Mouse (Mus musculus): Measurements from ENCODE around the gene Ccdc159.

The Ccdc159 gene

DNA sequence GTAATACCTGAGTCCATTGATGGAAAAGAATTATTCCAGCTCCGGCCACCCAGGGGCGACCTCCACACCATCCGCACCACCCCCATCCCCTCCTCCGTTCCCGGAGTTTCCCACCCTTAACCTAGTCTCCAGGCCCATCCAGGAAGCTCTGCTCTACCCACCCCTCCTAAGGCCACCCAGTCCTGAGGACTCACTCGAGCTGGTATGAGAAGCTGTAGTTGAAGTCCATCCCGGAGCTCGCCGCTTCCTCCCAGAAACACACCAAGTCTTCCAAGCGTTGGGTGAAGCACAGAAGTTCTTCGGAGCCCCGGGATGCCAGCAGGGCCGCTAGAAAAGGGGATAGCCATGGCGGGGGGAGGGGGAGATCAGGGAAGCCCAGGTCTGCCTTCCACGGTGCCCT lies 34.7 kb downstream of the Ccdc159 start:
- no peak for DNase-seq

DNA sequence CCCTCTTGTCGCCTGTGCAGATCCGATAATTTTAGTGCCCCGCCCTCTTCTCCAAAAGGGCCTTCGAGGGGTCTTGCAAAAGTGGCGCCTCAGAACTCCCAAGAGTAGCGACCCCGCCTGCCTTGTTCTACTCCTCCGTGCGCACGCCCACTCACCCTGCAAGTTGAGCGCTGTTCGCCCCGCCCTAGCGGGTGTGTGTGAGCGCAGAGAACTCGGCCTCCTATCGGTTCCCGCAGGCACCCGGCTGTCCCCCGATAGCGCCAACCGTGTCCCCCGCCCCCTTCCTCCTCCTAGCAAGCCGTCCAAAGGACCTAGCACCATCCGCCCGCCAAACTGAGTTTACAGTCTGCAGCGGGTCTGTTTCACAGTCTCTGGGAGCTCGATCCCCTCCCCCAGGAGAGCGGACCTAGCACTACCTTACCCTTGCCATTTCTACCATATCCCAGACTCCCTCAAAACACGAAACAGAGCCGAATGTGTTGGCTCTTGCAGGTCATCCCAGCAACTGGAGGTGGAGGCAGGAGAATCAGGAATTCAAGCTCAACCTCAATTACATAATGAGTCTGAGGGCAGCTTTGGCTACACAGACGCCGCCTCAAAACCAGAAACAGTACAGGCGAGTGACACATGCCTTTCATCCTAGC lies 35.3 kb downstream of the Ccdc159 start:
- DNase-seq: peak; percentile 56

DNA sequence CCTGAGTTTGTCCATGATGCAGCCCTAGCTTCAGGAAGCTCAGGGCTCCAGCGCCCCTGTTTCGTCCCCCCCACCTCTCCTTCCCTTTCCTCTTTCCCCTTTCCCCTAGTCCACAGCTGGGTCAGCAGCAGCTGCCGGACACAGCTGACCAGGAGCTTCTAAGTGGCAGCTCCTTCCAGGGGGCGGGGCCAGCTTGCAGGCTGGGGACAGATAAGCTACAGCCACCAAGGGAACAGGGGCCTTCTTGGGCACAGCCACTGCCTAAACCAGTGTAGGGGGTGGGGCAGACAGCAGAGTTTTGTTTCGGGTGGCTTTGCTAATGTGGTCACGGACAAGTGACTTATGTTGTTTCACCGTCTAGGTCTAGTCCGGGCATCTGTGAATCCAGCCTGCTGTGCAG lies 36.1 kb downstream of the Ccdc159 start, which contains the start of gene Epor:
Gene Epor (minus strand): TSS at position 90 of the 400 bp plus-strand sequence.
- no peak for DNase-seq

DNA sequence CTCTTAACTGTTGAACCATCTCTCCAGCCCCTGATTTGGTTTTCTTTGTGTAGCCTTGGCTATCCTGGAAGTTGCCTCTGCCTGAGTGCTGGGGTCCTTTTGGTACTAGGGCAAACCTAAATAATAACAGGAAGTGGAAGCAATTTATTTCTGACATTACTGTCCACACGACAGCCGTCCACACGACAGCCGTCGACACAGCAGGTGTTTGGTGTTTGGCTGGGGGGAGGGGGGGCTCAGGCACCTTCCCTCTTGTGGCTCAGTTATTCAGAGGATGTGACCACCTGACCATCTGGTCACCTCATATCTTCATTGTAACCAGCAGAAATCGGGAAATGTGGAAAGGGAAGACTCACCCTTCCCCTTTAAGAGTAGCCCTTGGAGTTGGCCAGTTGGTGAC lies 41.6 kb downstream of the Ccdc159 start:
- DNase-seq: no peak

DNA sequence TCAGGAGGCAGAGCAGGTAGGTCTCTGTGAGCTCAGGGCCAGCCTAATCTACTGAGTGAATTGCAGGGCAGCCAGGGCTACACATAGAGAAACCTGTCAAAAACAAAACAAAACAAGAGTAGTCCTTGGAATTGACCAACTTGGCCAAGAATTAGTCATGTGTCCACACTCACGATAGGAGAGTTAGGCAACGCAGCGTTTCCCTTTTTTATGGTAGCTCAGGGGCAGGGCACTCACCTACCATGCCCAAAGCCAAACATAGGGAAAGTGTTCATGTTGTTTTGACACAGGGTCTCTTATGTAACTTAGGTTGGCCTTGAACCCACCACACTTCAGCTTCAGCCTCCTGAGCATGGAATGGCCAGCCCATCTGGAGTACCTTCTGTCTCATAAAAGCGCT lies 42.0 kb downstream of the Ccdc159 start:
- no peak for DNase-seq

DNA sequence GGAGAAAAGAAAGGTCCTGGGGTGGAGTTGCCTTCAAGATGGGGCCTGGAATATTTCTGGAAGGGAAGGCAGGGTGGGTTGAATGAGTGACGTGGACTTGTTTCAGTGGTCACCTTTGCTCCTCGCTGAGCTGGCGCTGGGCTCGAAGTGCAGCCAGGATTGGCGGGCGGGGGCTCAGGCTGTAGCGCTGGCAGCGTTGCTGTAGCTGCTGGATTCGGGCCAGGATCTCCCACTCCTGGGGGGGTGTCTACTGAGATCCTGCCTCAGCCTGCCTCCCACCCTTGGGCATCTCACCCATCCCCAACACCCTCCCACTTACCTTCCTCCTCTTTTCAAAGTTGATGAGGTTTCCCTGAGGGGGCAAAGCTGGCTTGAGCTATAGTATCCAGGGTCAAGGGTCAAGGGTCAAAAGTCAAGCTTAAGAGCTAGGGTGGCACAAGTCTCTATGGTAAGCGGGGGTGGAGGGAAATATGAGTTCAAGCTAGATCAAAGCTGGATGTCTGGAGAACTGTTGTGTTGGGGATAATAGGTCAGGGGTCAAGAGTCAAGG lies 49.4 kb downstream of the Ccdc159 start:
- no peak for DNase-seq

DNA sequence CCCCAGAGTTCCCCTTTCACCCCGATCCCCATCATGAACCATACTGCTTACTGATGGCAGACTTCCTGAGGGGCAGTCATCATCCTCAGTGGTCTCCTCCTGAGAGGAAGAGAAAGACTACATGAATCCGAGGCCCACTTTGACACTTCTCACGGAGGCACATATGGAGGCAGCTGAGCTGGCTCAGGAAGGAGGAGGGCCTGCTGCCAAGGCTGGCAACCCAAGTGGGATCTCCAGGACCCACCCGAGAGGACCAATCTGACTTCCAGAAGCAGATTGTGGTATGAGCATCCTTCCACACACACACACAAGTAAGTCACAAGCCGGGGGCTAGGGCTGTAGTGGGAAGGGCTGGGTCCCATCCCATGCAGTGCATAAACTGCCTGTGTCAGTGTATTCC lies 50.1 kb downstream of the Ccdc159 start:
- DNase-seq: no peak

DNA sequence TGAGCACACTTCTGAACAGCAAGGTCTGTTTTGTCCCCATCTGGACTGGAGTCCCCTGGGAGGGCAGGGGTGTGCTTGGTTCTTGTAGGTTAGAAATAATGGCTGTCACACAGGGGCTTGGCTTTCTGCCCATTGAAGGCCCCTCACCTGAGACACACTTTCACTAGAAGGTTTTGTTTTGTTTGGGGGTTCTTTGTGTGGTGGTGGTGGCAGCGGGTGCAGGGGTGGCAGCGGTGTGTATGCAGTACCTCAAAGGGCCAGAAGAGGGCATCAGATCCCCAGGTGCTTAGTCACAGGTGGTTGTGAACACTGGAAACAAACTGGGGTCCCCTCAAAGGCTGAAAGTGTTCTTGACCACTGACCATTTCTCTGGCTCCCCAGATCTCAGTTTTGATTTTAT lies 50.7 kb downstream of the Ccdc159 start:
- peak; percentile 68 for DNase-seq

DNA sequence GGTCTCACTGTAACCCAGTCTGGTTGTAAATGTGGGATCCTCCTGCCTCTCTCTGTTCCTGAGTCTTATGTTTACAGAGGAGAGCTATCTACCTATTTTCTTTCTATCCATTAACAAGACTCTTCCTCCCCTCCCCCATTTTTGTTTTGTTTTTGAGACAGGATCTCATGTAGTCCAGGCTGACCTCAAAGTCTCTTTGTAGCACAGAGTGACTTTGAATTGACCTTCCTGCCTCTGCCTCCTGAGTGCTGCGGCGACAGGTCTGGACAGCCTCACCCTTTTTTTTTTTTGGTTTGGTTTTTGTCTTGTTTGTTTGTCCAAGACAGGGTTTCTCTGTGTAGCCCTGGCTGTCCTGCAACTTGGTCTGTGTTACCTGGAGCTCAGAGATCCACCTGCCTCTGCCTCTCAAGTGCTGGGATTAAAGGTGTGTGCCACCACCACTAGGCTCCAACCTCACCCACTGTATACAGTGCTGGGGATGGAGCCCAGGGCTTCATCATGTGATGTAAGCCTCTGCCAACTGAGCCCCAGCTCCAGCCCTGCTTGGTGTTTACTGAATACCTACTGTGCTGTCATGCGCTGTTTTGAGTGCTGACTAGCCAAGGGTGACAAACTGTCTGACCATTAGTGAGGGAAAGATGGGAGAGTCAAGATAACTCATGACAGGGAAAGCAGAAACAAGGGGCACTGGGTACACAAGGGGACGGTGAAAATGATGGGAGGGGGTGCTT lies 51.3 kb downstream of the Ccdc159 start:
- no peak for DNase-seq

DNA sequence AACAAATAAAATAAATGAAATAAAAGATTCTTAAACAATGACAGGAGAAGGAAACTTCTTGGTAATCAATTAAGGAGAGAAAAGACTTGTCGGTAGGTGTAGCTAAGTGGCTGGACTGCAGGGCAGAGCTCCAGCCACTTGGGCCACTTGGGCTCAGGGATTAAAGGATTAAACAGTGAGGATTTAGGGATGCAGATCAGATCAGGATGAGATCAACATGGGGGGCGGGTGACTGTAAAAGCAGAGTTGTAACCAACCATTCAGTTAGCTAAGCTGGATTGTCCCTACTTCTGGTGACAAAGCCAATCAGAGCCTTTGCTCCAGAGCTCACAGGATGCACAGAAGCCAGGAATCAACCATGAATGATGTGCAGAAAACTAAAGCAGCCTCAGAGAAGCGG lies 56.6 kb downstream of the Ccdc159 start:
- no peak for DNase-seq
